Mouse (Mus musculus): ENCODE data around the gene Il10. TPM values are rescaled to one million over a fixed set of nuclear protein-coding genes. Genes with fewer than 3 reads are reported as not detected.

The Il10 gene
- total and polyA plus RNA-seq, 3 experiments = 236 to 903 (median 389) TPM

GRCm38 (mm10) chr1:131010201-131011153 is 9.2 kb upstream of the Il10 start (continued):
- peak; percentile 50; the same call in 1 of the 2 replicates for TF ChIP-seq HCFC1 (IDR thresholded peaks at IDR 0.05; ENCODE audit: low read depth, low read length)
- peak; percentile 94 for TF ChIP-seq JUND (conservative IDR thresholded peaks at IDR 0.05; ENCODE audit: low read depth, low read length)
- TF ChIP-seq RCOR1 (conservative IDR thresholded peaks at IDR 0.05; ENCODE audit: low read depth, low read length) = peak; percentile 96
- no peak for TF ChIP-seq ZKSCAN1 (IDR thresholded peaks at IDR 0.05; ENCODE audit: borderline replicate concordance, low read depth, low read length)
- peak; percentile 38; the same call in 1 of the 2 replicates for TF ChIP-seq ZMIZ1 (IDR thresholded peaks at IDR 0.05; ENCODE audit: low read depth, low read length)
- TF ChIP-seq UBTF (IDR thresholded peaks at IDR 0.05; ENCODE audit: low read depth, low read length) = 0 out of 2 replicates have a peak, but pooled peaks have one; percentile 24
- TF ChIP-seq PAX5 (IDR thresholded peaks at IDR 0.05; ENCODE audit: low read length) = no peak
- TF ChIP-seq KAT2A (IDR thresholded peaks at IDR 0.05; ENCODE audit: insufficient replicate concordance, low read length) = 0 out of 2 replicates have a peak, but pooled peaks have one; percentile 63

GRCm38 (mm10) chr1:131012494-131012893 is 7.2 kb upstream of the Il10 start:
- peak; percentile 63 for DNase-seq (ENCODE audit: extremely low read depth)
- Histone ChIP-seq H3K36me3 (replicated peaks in 1 of 2; ENCODE audit: control insufficient read depth in 1 of 2, insufficient read depth in 1 of 2, low read length in 1 of 2) (no peaks in the 10 kb centered on the region), H3K79me2 (replicated peaks; ENCODE audit: control insufficient read depth, extremely low read depth, insufficient read depth, poor library complexity, severe bottlenecking) (no peaks in the 10 kb centered on the region; the same call in 1 of the 2 replicates), H3K9me3 (replicated peaks; ENCODE audit: low read length) (no peaks in the 10 kb centered on the region), H3K27ac (ENCODE audit: insufficient read depth, low read depth) (peak overlapping the region; percentile 86), H3K4me1 (ENCODE audit: control insufficient read depth in 1 of 2, insufficient read depth in 2 of 2) (peaks cover 45 to 95% of the 10 kb centered on the region in 2 experiments), H3K27me3 (replicated peaks) (no peaks in the 10 kb centered on the region), H3K4me3 (replicated peaks in 1 of 3; ENCODE audit: low read depth in 2 of 3, low read length in 2 of 3, poor library complexity in 1 of 3) (no peak overlapping the region), H3K4me2 (ENCODE audit: insufficient read depth, low read depth, poor library complexity, severe bottlenecking) (peak overlapping the region; percentile 17; the same call in 1 of the 2 replicates), H3K9ac (ENCODE audit: insufficient read depth, low read depth) (peak overlapping the region; percentile 21; the same call in 1 of the 2 replicates)
- dilution Hi-C loops (cut with MboI; ENCODE audit: extremely low pct_ligation_motif_present, extremely low pct_unique_long_range_greater_than_20kb, low sequenced_read_pairs) = no loop called here
- in situ Hi-C loops (cut with MboI; ENCODE audit: low pct_ligation_motif_present, low pct_unique_long_range_greater_than_20kb, low sequenced_read_pairs) = no loop called here
- TF ChIP-seq HCFC1 (IDR thresholded peaks at IDR 0.05; ENCODE audit: low read depth, low read length) (no peak), JUND (conservative IDR thresholded peaks at IDR 0.05; ENCODE audit: low read depth, low read length) (peak; percentile 54; the same call in 1 of the 2 replicates), BHLHE40 (IDR thresholded peaks at IDR 0.05; ENCODE audit: low read depth, low read length) (peak; percentile 79), E2F4 (IDR thresholded peaks at IDR 0.05; ENCODE audit: insufficient replicate concordance, low read depth, low read length) (no peak), TBP (conservative IDR thresholded peaks at IDR 0.05; ENCODE audit: low read depth, low read length) (0 out of 2 replicates have a peak, but pooled peaks have one; percentile 30), EP300 (IDR thresholded peaks at IDR 0.05; ENCODE audit: low read length) (peak; percentile 72), UBTF (IDR thresholded peaks at IDR 0.05; ENCODE audit: low read depth, low read length) (no peak), TCF12 (IDR thresholded peaks at IDR 0.05; ENCODE audit: low read depth, low read length) (peak; percentile 50; the same call in 1 of the 2 replicates), MEF2A (IDR thresholded peaks at IDR 0.05; ENCODE audit: borderline replicate concordance, low read depth, low read length) (peak; percentile 93), CTCF (conservative IDR thresholded peaks at IDR 0.05 in 1 of 2, IDR thresholded peaks at IDR 0.05 in 1 of 2; ENCODE audit: low read depth in 2 of 2, low read length in 2 of 2) (no peak), IRF4 (IDR thresholded peaks at IDR 0.05; ENCODE audit: low read depth, low read length) (peak; percentile 81), JUN (IDR thresholded peaks at IDR 0.05; ENCODE audit: insufficient read depth, low read depth, low read length) (peak; percentile 32; the same call in 1 of the 2 replicates), RAD21 (IDR thresholded peaks at IDR 0.05; ENCODE audit: low read depth, low read length) (no peak; the same call in 1 of the 2 replicates), MAX (IDR thresholded peaks at IDR 0.05; ENCODE audit: low read length) (no peak), KAT2A (IDR thresholded peaks at IDR 0.05; ENCODE audit: insufficient replicate concordance, low read length) (no peak), SIN3A (IDR thresholded peaks at IDR 0.05; ENCODE audit: low read length) (peak; percentile 38; the same call in 1 of the 2 replicates), ETS1 (conservative IDR thresholded peaks at IDR 0.05; ENCODE audit: low read depth, low read length) (peak; percentile 89), ZNF384 (IDR thresholded peaks at IDR 0.05; ENCODE audit: low read depth, low read length) (no peak; the same call in 1 of the 2 replicates), POLR2A (IDR thresholded peaks at IDR 0.05; ENCODE audit: low read depth, low read length) (0 out of 2 replicates have a peak, but pooled peaks have one; percentile 37), MAFK (IDR thresholded peaks at IDR 0.05; ENCODE audit: insufficient replicate concordance, low read length) (peak; percentile 38; the same call in 1 of the 2 replicates), MYC (IDR thresholded peaks at IDR 0.05; ENCODE audit: low read depth, low read length) (0 out of 2 replicates have a peak, but pooled peaks have one; percentile 29)
